Comparison of ENCODE assay signal across 8 mouse cellular contexts in the genomic region with DNA sequence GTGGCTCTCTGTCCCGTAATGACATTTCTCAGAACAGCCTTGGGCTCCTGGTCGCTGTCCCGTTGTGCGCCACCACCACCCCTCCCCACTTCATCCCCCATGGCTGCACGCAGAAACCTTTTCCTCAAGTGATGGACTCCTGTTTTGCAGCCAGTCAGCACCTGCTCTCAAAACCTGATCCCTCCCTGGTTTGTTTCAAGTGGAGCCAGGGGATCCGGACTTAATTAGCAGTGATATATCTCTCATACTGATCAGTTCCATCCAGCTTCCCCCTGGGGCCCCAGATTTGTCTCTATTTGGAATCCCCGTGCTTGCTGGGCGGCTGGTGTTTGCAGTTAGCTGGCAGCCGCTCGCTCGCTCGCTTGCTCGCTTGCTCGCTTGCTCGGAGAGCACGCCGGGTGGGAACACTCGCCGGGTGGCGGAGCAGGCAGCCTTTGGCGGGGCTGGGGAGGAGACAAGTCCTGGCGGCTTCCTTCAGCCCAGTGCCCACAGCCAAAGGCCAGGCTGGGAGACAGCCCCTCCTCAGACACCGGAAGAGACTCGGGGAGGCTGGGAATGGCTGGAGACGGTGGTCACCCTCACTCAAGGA.
DNase-seq lines count a peak whose midpoint lies in the region; ATAC-seq lines count a peak whose summit lies in the region.

No protein-coding gene starts in this region.

- peak overlapping the region; percentile 44 for H3K9ac ChIP-seq in intestine, embryonic 15.5 days

- H3K4me3 ChIP-seq in intestine, embryonic 15.5 days (replicated peaks): peak overlapping the region; percentile 33

- peak overlapping the region; percentile 86 for H3K4me2 ChIP-seq in intestine, embryonic 15.5 days (replicated peaks)

- DNase-seq in kidney, adult 18-20 months: peak; percentile 17
- DNase-seq in kidney, adult 11 months: no peak
- peak; percentile 10 for DNase-seq in cerebellum, adult 9-10 months
- peak; percentile 30 for DNase-seq in gastrocnemius, postnatal 25 days
- DNase-seq in liver: peak; percentile 36
- peak; percentile 61 for DNase-seq in naive thymus-derived CD4-positive, alpha-beta T cell, adult 2 months (ENCODE audit: low read depth)
- peak; percentile 78 for DNase-seq in thymus, postnatal 14 days

- peaks cover 8% of the 10 kb centered on the region for H3K4me1 ChIP-seq in intestine, embryonic 15.5 days (replicated peaks)

- H3K27me3 ChIP-seq in intestine, embryonic 15.5 days (replicated peaks): no peaks in the 10 kb centered on the region

- no peaks in the 10 kb centered on the region for H3K9me3 ChIP-seq in intestine, embryonic 15.5 days

- WGBS in intestine, embryonic 15.5 days: 1% methylated on average over 25 of the region's 25 CpGs

- ATAC-seq in intestine, embryonic 15.5 days: peak; percentile 58

- no peaks in the 10 kb centered on the region for H3K36me3 ChIP-seq in intestine, embryonic 15.5 days

- H3K27ac ChIP-seq in intestine, embryonic 15.5 days: peak overlapping the region; percentile 33; the same call in 1 of the 2 replicates
